Mouse (Mus musculus): ENCODE data around the gene Fat1.

GRCm38 (mm10) chr8:44919487-44920082 is 15.7 kb upstream of the Fat1 start:
- TF ChIP-seq CTCF (IDR thresholded peaks at IDR 0.05; ENCODE audit: control insufficient read depth, insufficient read depth, insufficient read length) (no peak), USF1 (IDR thresholded peaks at IDR 0.05; ENCODE audit: low read depth) (no peak), MYOG (IDR thresholded peaks at IDR 0.05; ENCODE audit: control insufficient read depth, extremely low read depth, insufficient read length) (no peak), MAX (IDR thresholded peaks at IDR 0.05) (no peak), CEBPB (IDR thresholded peaks at IDR 0.05; ENCODE audit: low read depth) (no peak)

Data from C2C12 (cell line).